Mouse (Mus musculus): ENCODE data around the gene Tyw1. TPM values are rescaled to one million over a fixed set of nuclear protein-coding genes. Genes with fewer than 3 reads are reported as not detected.

The Tyw1 gene
- polyA plus RNA-seq, 1 experiment from 2014 or later = 30.4 TPM

- 91% methylated on average over 5 of the region's 5 CpGs for WGBS
- ATAC-seq (ENCODE audit: low FRiP score, low read depth) = no peak
- no peak overlapping the region for H3K4me2 ChIP-seq (replicated peaks)
These were observed 40.7 kb downstream of the Tyw1 start for GRCm38 (mm10) chr5:130296071-130296470.

DNA sequence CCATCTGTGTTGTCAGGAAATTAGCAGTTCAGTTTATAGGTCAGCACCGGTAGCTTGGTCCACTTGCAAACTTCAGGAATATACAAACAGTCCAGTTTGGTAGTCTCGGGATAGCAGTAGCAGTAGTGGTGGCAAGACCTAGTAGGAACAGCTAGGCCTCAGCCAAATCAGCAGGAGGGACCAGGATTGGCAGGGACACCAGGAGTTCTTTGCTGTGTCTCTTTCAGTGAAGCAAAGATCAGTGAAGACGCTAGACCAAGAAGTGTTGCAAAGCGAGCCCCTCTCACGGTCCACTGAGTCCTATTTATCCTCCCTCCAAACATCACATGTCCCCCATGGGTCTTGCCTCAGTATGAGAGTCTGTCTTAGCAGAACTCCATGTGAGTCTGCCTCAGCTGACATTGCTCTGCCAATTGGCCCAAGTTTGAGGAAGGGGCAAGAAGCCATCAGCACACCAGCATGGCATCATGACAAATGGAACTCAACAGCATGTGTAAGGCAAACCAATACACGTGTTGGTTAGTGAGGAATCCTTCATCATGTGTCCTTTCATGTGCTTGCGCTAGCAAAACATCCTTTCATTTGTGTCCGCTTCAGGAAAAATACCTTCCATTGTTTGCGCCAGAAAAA lies 43.5 kb downstream of the Tyw1 start:
- Histone ChIP-seq H3K36me3 (peaks cover 68% of the 10 kb centered on the region), H3K27ac (replicated peaks) (no peak overlapping the region), H3K4me2 (replicated peaks) (no peak overlapping the region), H3K4me1 (no peaks in the 10 kb centered on the region; the same call in 1 of the 2 replicates), H3K4me3 (no peak overlapping the region), H3K27me3 (no peaks in the 10 kb centered on the region), H3K9me3 (no peaks in the 10 kb centered on the region), H3K9ac (replicated peaks) (no peak overlapping the region)
- 93% methylated on average over 9 of the region's 9 CpGs for WGBS
- no peak for ATAC-seq (ENCODE audit: low FRiP score, low read depth)

More at GRCm38 (mm10) chr5:130296071-130296470, 40.7 kb downstream of the Tyw1 start:
- Histone ChIP-seq H3K4me1 (no peaks in the 10 kb centered on the region; the same call in 1 of the 2 replicates), H3K9ac (replicated peaks) (no peak overlapping the region), H3K36me3 (peaks cover 62% of the 10 kb centered on the region), H3K9me3 (no peaks in the 10 kb centered on the region), H3K27ac (replicated peaks) (no peak overlapping the region), H3K4me3 (no peak overlapping the region), H3K27me3 (no peaks in the 10 kb centered on the region)

DNA sequence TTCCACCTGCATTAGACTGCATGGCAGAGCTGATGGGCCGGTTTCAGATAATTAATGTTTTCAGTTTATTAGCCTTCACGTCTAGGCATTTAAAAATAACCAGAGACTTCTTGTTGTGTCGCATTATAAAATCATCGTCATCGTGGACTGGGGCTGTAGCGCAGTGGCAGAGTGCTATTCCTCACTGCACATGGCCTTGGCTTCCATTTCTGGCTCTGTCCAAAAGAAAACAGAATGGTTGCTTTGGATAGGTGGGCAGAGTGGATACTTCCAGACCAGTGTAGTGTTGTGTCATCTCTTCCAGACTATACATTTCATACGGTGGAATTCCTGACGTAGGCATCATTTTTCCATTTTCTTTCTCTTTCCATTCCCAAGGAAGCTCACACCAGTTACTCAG lies 44.1 kb downstream of the Tyw1 start:
- no peak overlapping the region for H3K27ac ChIP-seq (replicated peaks)
- peaks cover 71% of the 10 kb centered on the region for H3K36me3 ChIP-seq
- no peak for ATAC-seq (ENCODE audit: low FRiP score, low read depth)
- no peak overlapping the region for H3K4me2 ChIP-seq (replicated peaks)
- no peaks in the 10 kb centered on the region for H3K27me3 ChIP-seq
- no peak overlapping the region for H3K4me3 ChIP-seq
- no peaks in the 10 kb centered on the region for H3K9me3 ChIP-seq
- H3K9ac ChIP-seq (replicated peaks) = no peak overlapping the region
- H3K4me1 ChIP-seq = no peaks in the 10 kb centered on the region
- 94% methylated on average over 8 of the region's 8 CpGs for WGBS

DNA sequence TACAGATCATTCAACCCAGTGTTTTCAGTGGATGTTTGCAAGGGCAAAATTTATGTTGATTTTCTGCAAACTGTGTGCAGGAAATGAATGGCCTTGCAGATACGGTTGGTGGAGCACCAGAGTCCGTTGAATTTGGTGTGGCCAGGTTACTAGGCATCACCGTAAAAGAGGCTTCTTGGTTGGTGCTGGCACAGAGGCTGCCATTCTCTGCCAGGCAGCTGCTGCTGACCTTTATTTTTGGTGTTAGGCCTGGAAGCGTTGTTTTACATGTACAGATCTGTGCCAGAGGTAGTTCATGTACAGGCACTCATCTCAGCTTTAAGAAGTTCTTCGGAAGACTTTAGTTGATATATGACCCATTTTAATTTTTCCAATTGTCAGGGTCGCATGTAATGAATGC lies 48.2 kb downstream of the Tyw1 start:
- Histone ChIP-seq H3K27me3 (no peaks in the 10 kb centered on the region), H3K9me3 (no peaks in the 10 kb centered on the region), H3K4me2 (replicated peaks) (no peak overlapping the region), H3K4me1 (no peaks in the 10 kb centered on the region), H3K4me3 (no peak overlapping the region), H3K27ac (replicated peaks) (no peak overlapping the region), H3K9ac (replicated peaks) (no peak overlapping the region), H3K36me3 (peaks cover 65% of the 10 kb centered on the region)
- 95% methylated on average over 6 of the region's 6 CpGs for WGBS
- ATAC-seq (ENCODE audit: low FRiP score, low read depth) = no peak

DNA sequence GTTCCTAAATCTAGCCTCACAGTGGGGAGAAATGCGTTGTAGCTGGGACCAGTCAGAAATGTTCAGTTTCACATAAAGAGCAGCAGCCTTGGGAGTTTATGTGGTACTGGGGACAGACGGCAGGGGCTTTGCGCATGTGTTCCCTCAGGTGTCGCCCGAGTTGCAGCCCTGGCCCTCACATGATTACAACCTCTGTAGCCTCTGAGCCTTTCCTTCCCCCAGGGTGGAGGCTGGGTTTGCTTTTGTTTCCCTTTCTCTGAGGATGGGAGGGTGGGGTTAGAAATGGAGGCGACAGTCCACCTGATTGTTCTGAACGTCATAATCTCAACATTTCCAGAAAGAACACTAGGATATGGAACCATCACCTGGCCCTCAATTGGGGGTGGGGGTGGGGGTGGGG lies 52.5 kb downstream of the Tyw1 start:
- Histone ChIP-seq H3K27me3 (no peaks in the 10 kb centered on the region), H3K9me3 (no peaks in the 10 kb centered on the region), H3K4me2 (replicated peaks) (no peak overlapping the region), H3K9ac (replicated peaks) (no peak overlapping the region), H3K27ac (replicated peaks) (no peak overlapping the region), H3K4me1 (no peaks in the 10 kb centered on the region), H3K36me3 (peaks cover 39% of the 10 kb centered on the region), H3K4me3 (no peak overlapping the region)
- no peak for ATAC-seq (ENCODE audit: low FRiP score, low read depth)
- 84% methylated on average over 7 of the region's 7 CpGs for WGBS

- H3K27ac ChIP-seq (replicated peaks) = no peak overlapping the region
- no peak for ATAC-seq (ENCODE audit: low FRiP score, low read depth)
- H3K4me1 ChIP-seq = no peaks in the 10 kb centered on the region
- WGBS = 95% methylated on average over 4 of the region's 4 CpGs
- peaks cover 28% of the 10 kb centered on the region for H3K36me3 ChIP-seq
- H3K4me2 ChIP-seq (replicated peaks) = no peak overlapping the region
- no peak overlapping the region for H3K9ac ChIP-seq (replicated peaks)
- no peak overlapping the region for H3K4me3 ChIP-seq
- no peaks in the 10 kb centered on the region for H3K27me3 ChIP-seq
- no peaks in the 10 kb centered on the region for H3K9me3 ChIP-seq
These were observed 54.7 kb downstream of the Tyw1 start for GRCm38 (mm10) chr5:130310077-130310476.

- no peak overlapping the region for H3K9ac ChIP-seq (replicated peaks)
- H3K4me1 ChIP-seq = no peaks in the 10 kb centered on the region
- no peak overlapping the region for H3K4me3 ChIP-seq
- H3K4me2 ChIP-seq (replicated peaks) = no peak overlapping the region
- H3K9me3 ChIP-seq = no peaks in the 10 kb centered on the region
- no peaks in the 10 kb centered on the region for H3K27me3 ChIP-seq
- H3K27ac ChIP-seq (replicated peaks) = no peak overlapping the region
- WGBS = 89% methylated on average over 7 of the region's 7 CpGs
- peaks cover 21% of the 10 kb centered on the region for H3K36me3 ChIP-seq
- ATAC-seq (ENCODE audit: low FRiP score, low read depth) = no peak
These were observed 55.4 kb downstream of the Tyw1 start for GRCm38 (mm10) chr5:130310827-130311226.

GRCm38 (mm10) chr5:130313488-130313887 lies 58.1 kb downstream of the Tyw1 start:
- no peak for ATAC-seq (ENCODE audit: low FRiP score, low read depth)
- no peak overlapping the region for H3K4me3 ChIP-seq
- 82% methylated on average over 3 of the region's 3 CpGs for WGBS
- no peak overlapping the region for H3K27ac ChIP-seq (replicated peaks)
- H3K36me3 ChIP-seq = peaks cover 22% of the 10 kb centered on the region
- no peaks in the 10 kb centered on the region for H3K4me1 ChIP-seq
- no peaks in the 10 kb centered on the region for H3K27me3 ChIP-seq
- H3K9ac ChIP-seq (replicated peaks) = no peak overlapping the region
- H3K9me3 ChIP-seq = no peaks in the 10 kb centered on the region
- no peak overlapping the region for H3K4me2 ChIP-seq (replicated peaks)

DNA sequence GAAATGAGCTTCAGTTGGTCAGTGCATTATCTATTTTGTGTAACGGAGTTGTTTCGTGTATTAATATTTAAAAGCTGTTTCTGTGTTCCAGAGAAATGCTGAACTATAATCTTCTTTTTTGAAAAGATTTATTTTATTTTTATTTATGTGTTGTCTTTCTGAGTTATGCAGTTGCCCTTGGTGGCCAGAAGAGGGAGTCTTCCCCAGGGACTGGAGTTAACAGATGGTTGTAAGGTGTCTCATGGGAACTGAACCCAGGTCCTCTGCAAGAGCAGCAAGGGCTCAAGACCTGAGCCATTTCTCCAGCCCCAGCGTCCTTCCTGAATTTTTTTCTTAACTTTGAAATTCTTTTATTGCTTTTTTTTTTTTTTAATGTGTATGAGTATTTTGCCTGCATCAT lies 59.5 kb downstream of the Tyw1 start:
- H3K36me3 ChIP-seq = peaks cover 21% of the 10 kb centered on the region
- no peak overlapping the region for H3K9ac ChIP-seq (replicated peaks)
- no peaks in the 10 kb centered on the region for H3K9me3 ChIP-seq
- H3K4me1 ChIP-seq = no peaks in the 10 kb centered on the region
- no peak overlapping the region for H3K4me2 ChIP-seq (replicated peaks)
- no peak overlapping the region for H3K27ac ChIP-seq (replicated peaks)
- H3K4me3 ChIP-seq = no peak overlapping the region
- ATAC-seq (ENCODE audit: low FRiP score, low read depth) = no peak
- H3K27me3 ChIP-seq = no peaks in the 10 kb centered on the region
- WGBS = 91% methylated on average over 3 of the region's 3 CpGs

- 87% methylated on average over 9 of the region's 9 CpGs for WGBS
- no peak overlapping the region for H3K9ac ChIP-seq (replicated peaks)
- no peaks in the 10 kb centered on the region for H3K27me3 ChIP-seq
- no peak overlapping the region for H3K27ac ChIP-seq (replicated peaks)
- no peaks in the 10 kb centered on the region for H3K4me1 ChIP-seq
- H3K9me3 ChIP-seq = no peaks in the 10 kb centered on the region
- no peak overlapping the region for H3K4me3 ChIP-seq
- peaks cover 11% of the 10 kb centered on the region for H3K36me3 ChIP-seq
- no peak overlapping the region for H3K4me2 ChIP-seq (replicated peaks)
- ATAC-seq (ENCODE audit: low FRiP score, low read depth) = no peak
These were observed 60.9 kb downstream of the Tyw1 start for GRCm38 (mm10) chr5:130316321-130316720.

GRCm38 (mm10) chr5:130319783-130320182 lies 64.4 kb downstream of the Tyw1 start:
- H3K27me3 ChIP-seq = no peaks in the 10 kb centered on the region
- no peak overlapping the region for H3K27ac ChIP-seq (replicated peaks)
- H3K9me3 ChIP-seq = peaks cover 4% of the 10 kb centered on the region; the same call in 1 of the 2 replicates
- H3K4me1 ChIP-seq = no peaks in the 10 kb centered on the region
- H3K4me2 ChIP-seq (replicated peaks) = no peak overlapping the region
- no peak overlapping the region for H3K4me3 ChIP-seq
- peaks cover 12% of the 10 kb centered on the region for H3K36me3 ChIP-seq
- no peak overlapping the region for H3K9ac ChIP-seq (replicated peaks)
- no peak for ATAC-seq (ENCODE audit: low FRiP score, low read depth)
- WGBS = 94% methylated on average over 5 of the region's 5 CpGs

- WGBS = 84% methylated on average over 3 of the region's 3 CpGs
- Histone ChIP-seq H3K27me3 (no peaks in the 10 kb centered on the region), H3K4me2 (replicated peaks) (no peak overlapping the region), H3K36me3 (peaks cover 19% of the 10 kb centered on the region), H3K9me3 (peaks cover 4% of the 10 kb centered on the region; the same call in 1 of the 2 replicates), H3K27ac (replicated peaks) (no peak overlapping the region), H3K4me1 (no peaks in the 10 kb centered on the region), H3K9ac (replicated peaks) (no peak overlapping the region), H3K4me3 (no peak overlapping the region)
- no peak for ATAC-seq (ENCODE audit: low FRiP score, low read depth)
These were observed 65.1 kb downstream of the Tyw1 start for GRCm38 (mm10) chr5:130320485-130320884.

DNA sequence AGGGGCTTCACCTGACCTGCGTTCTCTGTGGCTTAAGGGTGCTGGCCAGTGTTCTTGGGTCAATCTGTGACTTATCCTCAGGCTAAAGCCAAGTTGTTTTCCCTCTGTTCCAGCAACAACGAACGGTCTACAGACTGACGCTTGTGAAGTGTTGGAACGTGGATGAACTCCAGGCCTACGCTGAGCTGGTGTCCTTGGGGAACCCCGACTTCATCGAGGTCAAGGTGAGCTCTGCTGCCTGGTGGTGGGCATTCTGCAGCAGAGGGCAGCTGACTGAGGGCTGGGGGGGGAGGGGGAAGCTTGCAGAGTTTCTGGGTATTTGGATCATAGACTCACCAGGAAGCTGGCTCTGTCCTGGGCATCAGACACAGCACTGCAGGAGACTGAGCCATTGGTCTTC lies 70.1 kb downstream of the Tyw1 start:
- Histone ChIP-seq H3K4me1 (no peaks in the 10 kb centered on the region), H3K9ac (replicated peaks) (no peak overlapping the region), H3K27me3 (no peaks in the 10 kb centered on the region), H3K4me3 (no peak overlapping the region), H3K9me3 (peaks cover 4% of the 10 kb centered on the region; the same call in 1 of the 2 replicates), H3K36me3 (peaks cover 23% of the 10 kb centered on the region), H3K27ac (replicated peaks) (no peak overlapping the region), H3K4me2 (replicated peaks) (no peak overlapping the region)
- no peak for ATAC-seq (ENCODE audit: low FRiP score, low read depth)
- WGBS = 97% methylated on average over 8 of the region's 8 CpGs
